Mouse (Mus musculus): ENCODE data around the gene Frg2f1.

GRCm38 (mm10) chr4:119498319-119498848 is 40.9 kb downstream of the Frg2f1 start:
- no peak for TF ChIP-seq CTCF (IDR thresholded peaks at IDR 0.05; ENCODE audit: low read depth, low read length)
- TF ChIP-seq POLR2A (IDR thresholded peaks at IDR 0.05; ENCODE audit: extremely low read depth, insufficient read depth, low read length), result no peak

Data from liver, adult 2 months (tissue).